Mouse (Mus musculus): Measurements from ENCODE around the gene Gabpb2.

Gabpb2 gene

GRCm38 (mm10) chr3:95195772-95196171, 21.9 kb downstream of the Gabpb2 start:
- DNase-seq (ENCODE audit: low read depth, low spot score), result no peak

GRCm38 (mm10) chr3:95194721-95195135, 23.0 kb downstream of the Gabpb2 start:
- DNase-seq (ENCODE audit: low read depth, low spot score), result no peak

GRCm38 (mm10) chr3:95186888-95187287, 30.8 kb downstream of the Gabpb2 start:
- DNase-seq (ENCODE audit: low read depth, low spot score), result no peak

GRCm38 (mm10) chr3:95186100-95186499, 31.6 kb downstream of the Gabpb2 start:
- no peak for DNase-seq (ENCODE audit: low read depth, low spot score)

- no peak for DNase-seq (ENCODE audit: low read depth, low spot score)
Measured at GRCm38 (mm10) chr3:95184796-95185577, 32.7 kb downstream of the Gabpb2 start.

GRCm38 (mm10) chr3:95181841-95182240, 35.9 kb downstream of the Gabpb2 start:
- no peak for DNase-seq (ENCODE audit: low read depth, low spot score)

GRCm38 (mm10) chr3:95179890-95180289, 37.8 kb downstream of the Gabpb2 start:
- DNase-seq (ENCODE audit: low read depth, low spot score), result no peak

GRCm38 (mm10) chr3:95178948-95179347, 38.8 kb downstream of the Gabpb2 start:
- DNase-seq (ENCODE audit: low read depth, low spot score), result no peak

- peak; percentile 25 for DNase-seq (ENCODE audit: low read depth, low spot score)
Measured at GRCm38 (mm10) chr3:95177583-95177982, 40.1 kb downstream of the Gabpb2 start.

GRCm38 (mm10) chr3:95176500-95176899, 41.2 kb downstream of the Gabpb2 start:
- DNase-seq (ENCODE audit: low read depth, low spot score), result peak; percentile 69

GRCm38 (mm10) chr3:95174011-95174592, 43.6 kb downstream of the Gabpb2 start:
- DNase-seq (ENCODE audit: low read depth, low spot score), result peak; percentile 89

- DNase-seq (ENCODE audit: low read depth, low spot score), result peak; percentile 45
Measured at GRCm38 (mm10) chr3:95173256-95173949, 44.3 kb downstream of the Gabpb2 start.

- DNase-seq (ENCODE audit: low read depth, low spot score), result peak; percentile 21
Measured at GRCm38 (mm10) chr3:95172526-95173255, 45.0 kb downstream of the Gabpb2 start.

- DNase-seq (ENCODE audit: low read depth, low spot score), result no peak
Measured at GRCm38 (mm10) chr3:95171105-95171504, 46.6 kb downstream of the Gabpb2 start.

- DNase-seq (ENCODE audit: low read depth, low spot score), result no peak
Measured at GRCm38 (mm10) chr3:95169996-95170395, 47.7 kb downstream of the Gabpb2 start.

- DNase-seq (ENCODE audit: low read depth, low spot score), result no peak
Measured at GRCm38 (mm10) chr3:95164840-95165239, 52.9 kb downstream of the Gabpb2 start.

- no peak for DNase-seq (ENCODE audit: low read depth, low spot score)
Measured at GRCm38 (mm10) chr3:95164256-95164550, 53.5 kb downstream of the Gabpb2 start.

- DNase-seq (ENCODE audit: low read depth, low spot score), result peak; percentile 72
Measured at GRCm38 (mm10) chr3:95163419-95164255, 54.1 kb downstream of the Gabpb2 start.

GRCm38 (mm10) chr3:95162345-95162628, 55.4 kb downstream of the Gabpb2 start:
- DNase-seq (ENCODE audit: low read depth, low spot score), result no peak

GRCm38 (mm10) chr3:95161618-95162344, 55.9 kb downstream of the Gabpb2 start:
- peak; percentile 83 for DNase-seq (ENCODE audit: low read depth, low spot score)
